Mouse (Mus musculus) kidney, adult 2 months (tissue): Measurements from ENCODE around the gene Triml1. TPM values are rescaled to one million over a fixed set of nuclear protein-coding genes. Genes with fewer than 3 reads are reported as not detected.
A peak's percentile ranks its signal among the peaks of the same experiment; 100 is the strongest.

ENCODE experiments used
- DNase-seq: peaks from one replicate; pipeline ENCODE4 v3.0.0; 2021
- H3K27ac ChIP-seq: fragments of 200-500 bp; 2 replicates; pipeline ENCODE4 v1.5.1; 2012; ENCODE audit warnings: low read depth, low read length, control low read depth, inconsistent platforms; ENCODE audit not compliant: insufficient read depth
- H3K27me3 ChIP-seq: fragments of 200-500 bp; replicated peaks from 2 replicates; pipeline ENCODE4 v1.6.1; 2012; ENCODE audit warnings: mild to moderate bottlenecking, moderate library complexity, low read length, inconsistent platforms; ENCODE audit not compliant: control insufficient read depth, insufficient read depth
- H3K36me3 ChIP-seq: fragments of 200-500 bp; 2 replicates; pipeline ENCODE4 v1.6.1; 2012; ENCODE audit warnings: mild to moderate bottlenecking, moderate library complexity, low read length, inconsistent platforms; ENCODE audit not compliant: control insufficient read depth, insufficient read depth
- H3K4me1 ChIP-seq: fragments of 200-500 bp; 2 replicates; pipeline ENCODE4 v1.6.1; 2011; ENCODE audit warnings: low read length; ENCODE audit not compliant: control insufficient read depth, insufficient read depth
- H3K4me3 ChIP-seq: fragments of 200-500 bp; 2 replicates; pipeline ENCODE4 v1.5.1; 2011; ENCODE audit warnings: mild to moderate bottlenecking, low read depth, low read length, control low read depth; ENCODE audit not compliant: insufficient read depth
- CTCF ChIP-seq: fragments of 200-500 bp; conservative IDR thresholded peaks from 2 replicates; pipeline ENCODE4 v1.5.1; 2011; ENCODE audit warnings: low read depth, mild to moderate bottlenecking, control low read depth, low read length, moderate library complexity, mixed read lengths; ENCODE audit not compliant: insufficient read depth, insufficient read length
- POLR2A ChIP-seq: fragments of 200-500 bp; IDR thresholded peaks from one replicate; pipeline ENCODE4 v1.6.1; 2011; ENCODE audit warnings: low read depth, low read length, control low read depth
- WGBS: fragments of 180-500 bp; shearing (Covaris S2); methylation state at CpG from one replicate; pipeline ENCODE4 v1.1.7; 2018; 5-methylcytosine and 5-hydroxymethylcytosine counted together
- polyA plus RNA-seq: library from polyadenylated mRNA; depleted of rRNA; stranded (reverse); fragments of >200 nt; gene quantifications from 2 replicates; pipeline ENCODE4 v1.2.3, GENCODE M21; 2012; rRNA removed

The Triml1 gene
- polyA plus RNA-seq: not detected in 2 replicates

GRCm38 (mm10) chr8:43141386-43141785 is at the start of gene Triml1:
Triml1 (minus strand) TSS chr8:43141486.
- TF ChIP-seq CTCF: no peak
- no peak for TF ChIP-seq POLR2A
- Histone ChIP-seq H3K4me3 (no peak within 1 kb of the TSS), H3K4me1 (no peaks in the 10 kb centered on the region), H3K27ac (no peak within 1 kb of the TSS), H3K36me3 (no peaks in the 10 kb centered on the region), H3K27me3 (no peaks in the 10 kb centered on the region)
- 86% methylated on average over 2 of the region's 2 CpGs for WGBS
- no peak for DNase-seq

- Histone ChIP-seq H3K4me3 (no peak overlapping the region), H3K27me3 (no peaks in the 10 kb centered on the region), H3K36me3 (no peaks in the 10 kb centered on the region), H3K4me1 (no peaks in the 10 kb centered on the region), H3K27ac (no peak overlapping the region)
- DNase-seq: no peak
- no peak for TF ChIP-seq POLR2A
- TF ChIP-seq CTCF: no peak
- WGBS: 87% methylated on average over 2 of the region's 2 CpGs
Observed at GRCm38 (mm10) chr8:43182281-43182680, 41.0 kb upstream of the Triml1 start.

GRCm38 (mm10) chr8:43180054-43180690 is 38.9 kb upstream of the Triml1 start, which contains the start of gene Triml2:
Triml2 (plus strand) TSS chr8:43180541.
- H3K27me3 ChIP-seq: no peaks in the 10 kb centered on the region
- DNase-seq: no peak
- H3K36me3 ChIP-seq: no peaks in the 10 kb centered on the region
- H3K4me1 ChIP-seq: no peaks in the 10 kb centered on the region
- no peak within 1 kb of the TSS for H3K4me3 ChIP-seq
- TF ChIP-seq POLR2A (no peak), CTCF (no peak)
- no peak within 1 kb of the TSS for H3K27ac ChIP-seq
- WGBS: 93% methylated on average over 13 of the region's 13 CpGs

GRCm38 (mm10) chr8:43179189-43179588 is 37.9 kb upstream of the Triml1 start:
- Histone ChIP-seq H3K27me3 (no peaks in the 10 kb centered on the region), H3K27ac (no peak overlapping the region), H3K36me3 (no peaks in the 10 kb centered on the region), H3K4me3 (no peak overlapping the region), H3K4me1 (no peaks in the 10 kb centered on the region)
- TF ChIP-seq CTCF (no peak), POLR2A (no peak)
- WGBS: 36% methylated on average over 4 of the region's 4 CpGs
- DNase-seq: no peak

- Histone ChIP-seq H3K27ac (no peak overlapping the region), H3K4me1 (no peaks in the 10 kb centered on the region), H3K27me3 (no peaks in the 10 kb centered on the region), H3K4me3 (no peak overlapping the region), H3K36me3 (no peaks in the 10 kb centered on the region)
- no peak for TF ChIP-seq POLR2A
- TF ChIP-seq CTCF: no peak; the same call in 1 of the 2 replicates
- 56% methylated on average over 3 of the region's 3 CpGs for WGBS
- peak; percentile 13 for DNase-seq
Observed at GRCm38 (mm10) chr8:43178263-43178662, 37.0 kb upstream of the Triml1 start.

- TF ChIP-seq POLR2A: no peak
- TF ChIP-seq CTCF: no peak
- no peaks in the 10 kb centered on the region for H3K27me3 ChIP-seq
- WGBS: 89% methylated on average over 6 of the region's 6 CpGs
- DNase-seq: no peak
- no peaks in the 10 kb centered on the region for H3K4me1 ChIP-seq
- no peak overlapping the region for H3K4me3 ChIP-seq
- H3K27ac ChIP-seq: no peak overlapping the region
- H3K36me3 ChIP-seq: no peaks in the 10 kb centered on the region
Observed at GRCm38 (mm10) chr8:43176766-43177486, 35.6 kb upstream of the Triml1 start.

GRCm38 (mm10) chr8:43169249-43169755 is 28.0 kb upstream of the Triml1 start:
- 77% methylated on average over 6 of the region's 6 CpGs for WGBS
- no peak for DNase-seq
- TF ChIP-seq CTCF (no peak), POLR2A (no peak)

More at GRCm38 (mm10) chr8:43169249-43169755, 28.0 kb upstream of the Triml1 start:
- Histone ChIP-seq H3K4me1 (no peaks in the 10 kb centered on the region), H3K4me3 (no peak overlapping the region), H3K27me3 (no peaks in the 10 kb centered on the region), H3K27ac (no peak overlapping the region), H3K36me3 (no peaks in the 10 kb centered on the region)
